Mouse (Mus musculus): Measurements from ENCODE around the gene Rnf135.

DNA sequence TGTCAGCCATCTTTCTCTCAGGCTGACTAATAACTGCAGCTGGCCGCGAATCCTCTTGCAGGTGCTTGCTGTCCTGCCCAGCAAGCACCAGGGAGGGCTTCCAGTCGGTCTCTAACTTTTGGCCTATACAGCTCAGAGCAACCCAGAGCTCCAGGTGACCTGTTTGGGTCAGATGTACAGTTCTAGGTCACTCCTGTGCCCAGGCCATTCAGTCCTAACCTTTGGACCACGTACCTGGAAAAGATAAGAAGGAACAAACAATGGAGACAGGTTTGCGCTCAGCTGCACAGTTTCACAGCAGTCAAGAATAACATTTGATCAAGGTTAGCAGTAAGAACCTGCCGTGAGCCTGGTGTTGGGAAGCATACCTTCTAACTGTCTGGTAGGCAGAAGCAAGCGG, 24.6 kb upstream of the Rnf135 start:
- TF ChIP-seq CTCF (IDR thresholded peaks at IDR 0.05; ENCODE audit: insufficient read depth, low read depth, low read length) (no peak), POLR2A (IDR thresholded peaks at IDR 0.05; ENCODE audit: insufficient read depth, low read depth, low read length) (no peak)
